Mouse (Mus musculus) macrophage (primary cell): ENCODE data around the gene Smg6. TPM values are rescaled to one million over a fixed set of nuclear protein-coding genes. Genes with fewer than 3 reads are reported as not detected.

Source experiments
- H3K27ac ChIP-seq: fragments of 350-480 bp; formaldehyde crosslinking; 2 replicates; pipeline ENCODE4 v1.9.0; 2021
- H3K36me3 ChIP-seq: fragments of 350-480 bp; formaldehyde crosslinking; 2 replicates; pipeline ENCODE4 v1.9.0; 2021; ENCODE audit errors: inconsistent target
- H3K4me3 ChIP-seq: fragments of 350-480 bp; formaldehyde crosslinking; 2 replicates; pipeline ENCODE4 v1.9.0; 2021; ENCODE audit errors: inconsistent target
- H3K79me2 ChIP-seq: fragments of 350-480 bp; formaldehyde crosslinking; 2 replicates; pipeline ENCODE4 v1.9.0; 2021; ENCODE audit errors: inconsistent target
- WGBS: methylation state at CpG from one replicate; pipeline ENCODE4 v1.1.7; 2026; ENCODE audit warnings: inconsistent platforms; ENCODE audit not compliant: missing documents; 5-methylcytosine and 5-hydroxymethylcytosine counted together
- polyA plus RNA-seq: library from polyadenylated mRNA; stranded (reverse); fragments of 250-400 nt; gene quantifications from 3 replicates; pipeline ENCODE4 v1.2.4, GENCODE M21; 2018; ENCODE audit warnings: inconsistent platforms

Smg6 gene
- polyA plus RNA-seq, 1 experiment from 2014 or later, result 19.0 TPM

GRCm38 (mm10) chr11:74908618-74909399 is 16.8 kb upstream of the Smg6 start:
- Histone ChIP-seq H3K79me2 (no peaks in the 10 kb centered on the region), H3K27ac (no peak overlapping the region), H3K36me3 (peaks cover 58% of the 10 kb centered on the region), H3K4me3 (no peak overlapping the region)
- WGBS, result 93% methylated on average over 12 of the region's 12 CpGs

DNA sequence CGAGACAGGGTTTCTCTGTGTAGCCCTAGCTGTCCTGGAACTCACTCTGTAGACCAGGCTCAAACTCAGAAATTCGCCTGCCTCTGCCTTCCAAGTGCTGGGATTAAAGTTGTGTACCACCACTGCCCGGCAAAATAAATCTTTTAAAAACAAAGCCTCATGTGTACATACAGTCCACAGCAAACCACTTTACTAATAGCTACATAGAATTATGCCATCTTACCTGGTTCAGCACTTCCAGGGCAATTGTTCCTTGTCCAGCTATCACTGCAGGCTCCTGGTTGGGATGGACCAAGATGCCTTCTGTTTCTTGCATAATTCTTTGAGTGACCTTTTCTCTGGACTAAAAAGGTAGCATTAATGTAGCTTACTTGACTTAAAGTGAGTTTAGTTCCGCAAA is 15.6 kb upstream of the Smg6 start:
- no peaks in the 10 kb centered on the region for H3K79me2 ChIP-seq
- 90% methylated on average over 4 of the region's 4 CpGs for WGBS
- peaks cover 46% of the 10 kb centered on the region for H3K36me3 ChIP-seq
- no peak overlapping the region for H3K27ac ChIP-seq
- H3K4me3 ChIP-seq, result no peak overlapping the region

- no peak overlapping the region for H3K27ac ChIP-seq
- H3K36me3 ChIP-seq, result peaks cover 21% of the 10 kb centered on the region
- H3K79me2 ChIP-seq, result no peaks in the 10 kb centered on the region
- 100% methylated on average over 3 of the region's 3 CpGs for WGBS
- H3K4me3 ChIP-seq, result no peak overlapping the region
Measured at GRCm38 (mm10) chr11:74912492-74912891, 13.1 kb upstream of the Smg6 start.

DNA sequence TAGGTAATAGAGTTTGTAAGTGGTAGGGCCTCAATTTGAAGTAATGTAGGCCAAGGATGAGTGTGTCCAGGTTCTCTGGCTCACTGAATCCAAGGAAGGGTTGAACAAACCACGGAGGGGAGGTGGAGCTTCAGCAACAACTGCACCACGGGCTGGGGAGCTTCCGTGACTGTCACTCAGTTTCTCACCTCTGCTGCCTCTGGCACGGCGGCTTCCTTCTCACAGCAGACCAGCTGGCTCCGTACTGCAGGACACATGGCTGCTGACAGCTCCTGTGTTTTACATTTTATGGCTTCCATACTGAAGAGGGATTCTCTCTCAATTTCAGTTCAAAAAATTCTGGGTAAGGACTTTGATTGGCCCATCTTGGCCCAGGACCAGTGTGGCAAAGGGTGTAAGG is 6.4 kb upstream of the Smg6 start:
- WGBS, result 92% methylated on average over 6 of the region's 6 CpGs

GRCm38 (mm10) chr11:74924149-74924548 is 1.5 kb upstream of the Smg6 start:
- H3K27ac ChIP-seq, result no peak overlapping the region
- peaks cover 40% of the 10 kb centered on the region for H3K79me2 ChIP-seq
- 73% methylated on average over 4 of the region's 4 CpGs for WGBS
- H3K36me3 ChIP-seq, result 0 out of 2 replicates have a peak, but pooled peaks cover 4% of the 10 kb centered on the region
- no peak overlapping the region for H3K4me3 ChIP-seq

More for the DNA sequence above, 6.4 kb upstream of the Smg6 start:
- Histone ChIP-seq H3K4me3 (no peak overlapping the region), H3K36me3 (0 out of 2 replicates have a peak, but pooled peaks cover 9% of the 10 kb centered on the region), H3K79me2 (peaks cover 1% of the 10 kb centered on the region; the same call in 1 of the 2 replicates), H3K27ac (no peak overlapping the region)

DNA sequence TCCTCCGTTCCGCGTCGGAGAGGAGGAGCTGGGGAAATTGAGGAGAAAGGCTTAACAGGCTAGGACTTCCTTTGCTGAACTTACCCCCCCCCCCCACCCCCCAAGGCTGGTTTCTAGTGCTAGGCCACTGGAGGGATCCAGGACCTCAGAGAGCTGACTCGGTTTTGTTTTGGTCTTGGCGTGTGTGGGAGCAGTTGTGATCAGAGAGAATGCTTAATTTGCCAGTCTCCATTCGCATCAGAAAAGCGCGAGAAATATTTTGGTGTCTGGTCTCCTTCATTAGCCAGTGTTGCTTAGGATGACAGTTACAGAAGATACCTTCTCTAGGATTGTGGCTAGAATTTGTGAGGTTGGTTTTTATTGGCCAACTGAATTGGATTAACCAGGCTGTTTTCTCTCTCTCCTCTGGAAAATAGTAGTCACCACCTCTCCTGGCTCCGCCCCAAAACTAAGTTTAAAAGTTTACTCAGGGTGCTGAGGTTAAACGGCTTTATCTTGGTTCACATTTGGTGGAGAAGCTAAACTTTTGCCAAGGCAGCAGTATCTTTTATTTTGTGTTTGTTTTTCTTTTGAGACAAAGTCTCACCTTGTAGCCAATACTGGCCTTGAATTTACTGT is 874 bp downstream of the Smg6 start:
- H3K4me3 ChIP-seq, result peak overlapping the region; percentile 72
- 4% methylated on average over 7 of the region's 11 CpGs for WGBS
- peak overlapping the region; percentile 58 for H3K27ac ChIP-seq
- H3K36me3 ChIP-seq, result no peaks in the 10 kb centered on the region
- peaks cover 54% of the 10 kb centered on the region for H3K79me2 ChIP-seq

DNA sequence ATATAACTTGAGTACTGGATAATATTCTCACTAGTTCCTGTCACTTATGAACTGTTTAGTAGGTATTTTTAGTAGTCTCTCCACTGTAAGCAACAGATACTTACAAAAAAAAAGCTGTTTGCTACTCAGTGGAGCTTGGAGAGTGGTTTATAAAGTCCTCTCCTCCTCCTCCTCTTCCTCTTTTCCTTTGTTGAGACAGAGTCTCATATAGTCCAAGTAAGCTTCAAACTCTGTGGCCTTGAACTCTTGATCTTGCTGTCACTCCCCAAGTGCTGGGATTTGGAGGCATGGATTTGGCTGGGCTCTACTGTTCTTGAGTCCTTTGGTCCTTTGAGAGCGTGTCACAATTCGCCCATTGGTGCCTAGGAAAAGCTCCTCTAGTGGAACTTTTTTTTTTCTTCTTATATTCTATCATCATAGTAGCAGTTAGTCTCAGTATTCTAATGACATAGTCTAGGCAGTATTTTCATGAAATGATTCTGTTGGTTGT is 1.7 kb downstream of the Smg6 start:
- Histone ChIP-seq H3K4me3 (no peak overlapping the region), H3K36me3 (no peaks in the 10 kb centered on the region), H3K27ac (no peak overlapping the region), H3K79me2 (peaks cover 54% of the 10 kb centered on the region)
- WGBS, result 95% methylated on average over 2 of the region's 2 CpGs

- Histone ChIP-seq H3K27ac (no peak overlapping the region), H3K36me3 (peaks cover 4% of the 10 kb centered on the region; the same call in 1 of the 2 replicates), H3K4me3 (no peak overlapping the region), H3K79me2 (peaks cover 54% of the 10 kb centered on the region)
- WGBS, result 88% methylated on average over 4 of the region's 4 CpGs
Measured at GRCm38 (mm10) chr11:74929111-74929510, 3.5 kb downstream of the Smg6 start.

DNA sequence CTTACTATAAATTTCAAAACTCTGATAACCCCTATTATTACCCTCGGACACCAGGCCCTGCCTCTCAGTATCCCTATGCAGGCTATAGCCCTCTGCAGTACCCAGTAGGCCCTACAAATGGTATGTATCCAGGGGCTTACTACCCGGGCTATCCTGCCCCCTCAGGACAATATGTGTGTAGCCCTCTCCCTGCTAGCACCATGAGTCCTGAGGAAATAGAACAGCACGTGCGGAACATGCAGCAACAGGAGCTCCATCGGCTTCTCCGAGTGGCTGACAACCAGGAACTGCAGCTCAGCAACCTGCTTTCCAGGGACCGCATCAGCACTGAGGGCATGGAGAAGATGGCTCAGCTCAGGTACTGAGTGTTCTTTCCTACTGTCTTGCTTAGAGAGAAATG is 4.8 kb downstream of the Smg6 start:
- Histone ChIP-seq H3K27ac (no peak overlapping the region), H3K79me2 (peaks cover 42% of the 10 kb centered on the region), H3K4me3 (no peak overlapping the region), H3K36me3 (peaks cover 10% of the 10 kb centered on the region)
- WGBS, result 98% methylated on average over 7 of the region's 7 CpGs

DNA sequence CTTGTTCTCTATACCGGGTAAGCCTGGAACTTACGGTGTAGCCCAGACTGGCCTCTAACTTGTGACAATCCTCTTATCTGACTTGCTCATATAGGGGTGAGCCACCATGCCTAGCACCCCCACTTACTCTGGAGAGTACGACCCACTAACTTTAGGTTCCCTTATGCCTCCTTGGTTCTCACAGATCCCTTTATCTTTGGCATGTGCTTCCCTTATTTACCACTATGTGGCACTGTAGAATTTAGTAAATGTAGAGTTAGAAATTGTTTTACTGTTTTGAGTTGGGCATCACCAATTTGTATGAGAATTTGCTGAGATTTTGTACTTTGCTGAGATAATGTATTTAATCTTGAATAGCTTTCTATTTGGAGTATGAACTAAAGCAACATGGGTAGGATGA is 20.7 kb downstream of the Smg6 start:
- no peaks in the 10 kb centered on the region for H3K79me2 ChIP-seq
- no peak overlapping the region for H3K27ac ChIP-seq
- H3K36me3 ChIP-seq, result peaks cover 10% of the 10 kb centered on the region; the same call in 1 of the 2 replicates
- 81% methylated on average over 3 of the region's 3 CpGs for WGBS
- no peak overlapping the region for H3K4me3 ChIP-seq

- Histone ChIP-seq H3K79me2 (no peaks in the 10 kb centered on the region), H3K4me3 (no peak overlapping the region), H3K36me3 (no peaks in the 10 kb centered on the region), H3K27ac (no peak overlapping the region)
Measured at GRCm38 (mm10) chr11:74954901-74955300, 29.3 kb downstream of the Smg6 start.

GRCm38 (mm10) chr11:74956006-74956405 is 30.4 kb downstream of the Smg6 start:
- no peaks in the 10 kb centered on the region for H3K79me2 ChIP-seq
- H3K36me3 ChIP-seq, result no peaks in the 10 kb centered on the region
- no peak overlapping the region for H3K27ac ChIP-seq
- H3K4me3 ChIP-seq, result no peak overlapping the region

- no peaks in the 10 kb centered on the region for H3K36me3 ChIP-seq
Measured at GRCm38 (mm10) chr11:74957600-74957999, 32.0 kb downstream of the Smg6 start.

DNA sequence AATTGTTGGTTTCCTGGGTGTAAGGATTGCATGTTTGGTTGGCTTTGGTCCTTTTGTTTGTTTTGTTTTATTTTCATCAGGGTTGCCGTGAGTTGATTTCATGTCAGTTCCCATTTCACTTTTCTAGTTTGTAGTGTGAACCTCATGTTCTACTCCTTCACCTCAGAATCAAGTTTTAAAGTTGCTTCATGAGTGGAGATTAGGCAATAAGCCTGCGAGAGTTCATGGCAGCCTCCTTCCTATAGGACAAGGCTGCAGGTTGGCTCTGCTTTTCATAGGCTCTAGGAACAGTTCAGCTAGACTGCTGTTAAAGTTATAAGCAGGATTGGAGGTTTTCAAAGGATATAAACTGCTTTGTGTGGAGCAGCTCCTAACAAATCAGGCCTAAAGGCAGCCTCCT is 33.9 kb downstream of the Smg6 start:
- no peak overlapping the region for H3K4me3 ChIP-seq
- WGBS, result 18% methylated on average over 2 of the region's 2 CpGs

More at GRCm38 (mm10) chr11:74957600-74957999, 32.0 kb downstream of the Smg6 start:
- no peaks in the 10 kb centered on the region for H3K79me2 ChIP-seq
- H3K27ac ChIP-seq, result no peak overlapping the region
- no peak overlapping the region for H3K4me3 ChIP-seq
- WGBS, result 85% methylated on average over 2 of the region's 2 CpGs

GRCm38 (mm10) chr11:74960031-74960551 is 34.5 kb downstream of the Smg6 start:
- WGBS, result 30% methylated on average over 9 of the region's 9 CpGs
- no peaks in the 10 kb centered on the region for H3K36me3 ChIP-seq
- no peak overlapping the region for H3K4me3 ChIP-seq
- no peaks in the 10 kb centered on the region for H3K79me2 ChIP-seq
- H3K27ac ChIP-seq, result no peak overlapping the region

More for the DNA sequence above, 33.9 kb downstream of the Smg6 start:
- no peaks in the 10 kb centered on the region for H3K36me3 ChIP-seq
- no peaks in the 10 kb centered on the region for H3K79me2 ChIP-seq
- H3K27ac ChIP-seq, result no peak overlapping the region
